Mouse (Mus musculus) retina, postnatal 1 day (tissue): Measurements from ENCODE around the gene Elmo1.
A peak's percentile ranks its signal among the peaks of the same experiment; 100 is the strongest.
"Not testable (repeated sequence)": the region's sequence is repeated elsewhere in the genome, so short reads cannot be mapped to it uniquely, and the experiment has no call there.

Experiments
- DNase-seq: peaks from one replicate; pipeline ENCODE4 v3.0.0-alpha.2; 2012

Gene Elmo1

GRCm38 (mm10) chr13:20551559-20551958 is 461.2 kb downstream of the Elmo1 start:
- no peak for DNase-seq

GRCm38 (mm10) chr13:20555853-20556452 is 465.6 kb downstream of the Elmo1 start:
- DNase-seq = no peak

- no peak for DNase-seq
Observed at GRCm38 (mm10) chr13:20556739-20557138, 466.3 kb downstream of the Elmo1 start.

GRCm38 (mm10) chr13:20557156-20557555 is 466.8 kb downstream of the Elmo1 start:
- no peak for DNase-seq

GRCm38 (mm10) chr13:20558376-20558775 is 468.0 kb downstream of the Elmo1 start:
- DNase-seq = no peak

GRCm38 (mm10) chr13:20564414-20564813 is 474.0 kb downstream of the Elmo1 start:
- no peak for DNase-seq

GRCm38 (mm10) chr13:20575186-20575585 is 484.8 kb downstream of the Elmo1 start:
- DNase-seq = no peak

GRCm38 (mm10) chr13:20585868-20586267 is 495.5 kb downstream of the Elmo1 start:
- DNase-seq = peak; percentile 90

GRCm38 (mm10) chr13:20586462-20586861 is 496.1 kb downstream of the Elmo1 start:
- DNase-seq = no peak

GRCm38 (mm10) chr13:20590983-20591382 is 500.6 kb downstream of the Elmo1 start:
- no peak for DNase-seq

GRCm38 (mm10) chr13:20597307-20597706 is 506.9 kb downstream of the Elmo1 start:
- DNase-seq = no peak

GRCm38 (mm10) chr13:20598618-20599017 is 508.2 kb downstream of the Elmo1 start:
- no peak for DNase-seq

GRCm38 (mm10) chr13:20600246-20600645 is 509.9 kb downstream of the Elmo1 start:
- no peak for DNase-seq

- no peak for DNase-seq
Observed at GRCm38 (mm10) chr13:20601421-20601820, 511.0 kb downstream of the Elmo1 start.

- DNase-seq = no peak
Observed at GRCm38 (mm10) chr13:20606891-20607290, 516.5 kb downstream of the Elmo1 start.

- peak; percentile 13 for DNase-seq
Observed at GRCm38 (mm10) chr13:20609003-20609688, 518.8 kb downstream of the Elmo1 start.

- DNase-seq = peak; percentile 55
Observed at GRCm38 (mm10) chr13:20615596-20616469, 525.4 kb downstream of the Elmo1 start.

GRCm38 (mm10) chr13:20619946-20620345 is 529.5 kb downstream of the Elmo1 start:
- DNase-seq = no peak

GRCm38 (mm10) chr13:20623071-20623850 is 532.9 kb downstream of the Elmo1 start:
- DNase-seq = no peak

- DNase-seq = no peak
Observed at GRCm38 (mm10) chr13:20627796-20628195, 537.4 kb downstream of the Elmo1 start.

- DNase-seq = no peak
Observed at GRCm38 (mm10) chr13:20632477-20632876, 542.1 kb downstream of the Elmo1 start.

GRCm38 (mm10) chr13:20634679-20635078 is 544.3 kb downstream of the Elmo1 start:
- not testable (repeated sequence) for DNase-seq

- DNase-seq = no peak
Observed at GRCm38 (mm10) chr13:20635646-20636045, 545.2 kb downstream of the Elmo1 start.
